Mouse (Mus musculus): ENCODE measurements around the gene Olfr596.
"Not testable (repeated sequence)": the region's sequence is repeated elsewhere in the genome, so short reads cannot be mapped to it uniquely, and the experiment has no call there.

The Olfr596 gene

GRCm38 (mm10) chr7:103305348-103305747, at the start of gene Olfr596:
Gene Olfr596, plus strand, starts transcription at chr7:103305648.
- not testable (repeated sequence) for DNase-seq (ENCODE audit: low spot score)

GRCm38 (mm10) chr7:103316015-103316414, 10.6 kb downstream of the Olfr596 start, which contains the start of gene Olfr597:
Gene Olfr597, plus strand, starts transcription at chr7:103316315.
- not testable (repeated sequence) for DNase-seq (ENCODE audit: low spot score)

GRCm38 (mm10) chr7:103323268-103323667, 17.8 kb downstream of the Olfr596 start, which contains the start of gene Olfr598:
Gene Olfr598, plus strand, starts transcription at chr7:103323568.
- DNase-seq (ENCODE audit: low spot score), result no peak

GRCm38 (mm10) chr7:103335617-103336016, 30.2 kb downstream of the Olfr596 start, which contains the start of gene Olfr599:
Gene Olfr599, plus strand, starts transcription at chr7:103335917.
- DNase-seq (ENCODE audit: low spot score), result no peak

- DNase-seq (ENCODE audit: low spot score), result no peak
Observed at GRCm38 (mm10) chr7:103349569-103349968, 44.1 kb downstream of the Olfr596 start, which contains the start of gene Olfr600. Gene Olfr600, minus strand, starts transcription at chr7:103349669.

All from layer of hippocampus, adult 11-12 months (tissue).